Mouse (Mus musculus) ovary, postnatal 36 days (tissue): ENCODE data around the gene Ubtd2.
"Not testable (repeated sequence)": the region's sequence is repeated elsewhere in the genome, so short reads cannot be mapped to it uniquely, and the experiment has no call there.

Experiments used
- DNase-seq: peaks from one replicate; pipeline ENCODE4 v3.0.0; 2022; ENCODE audit warnings: low spot score, mixed read lengths

The Ubtd2 gene

GRCm38 (mm10) chr11:32464282-32464681 is 9.1 kb downstream of the Ubtd2 start:
- peak; percentile 7 for DNase-seq

DNA sequence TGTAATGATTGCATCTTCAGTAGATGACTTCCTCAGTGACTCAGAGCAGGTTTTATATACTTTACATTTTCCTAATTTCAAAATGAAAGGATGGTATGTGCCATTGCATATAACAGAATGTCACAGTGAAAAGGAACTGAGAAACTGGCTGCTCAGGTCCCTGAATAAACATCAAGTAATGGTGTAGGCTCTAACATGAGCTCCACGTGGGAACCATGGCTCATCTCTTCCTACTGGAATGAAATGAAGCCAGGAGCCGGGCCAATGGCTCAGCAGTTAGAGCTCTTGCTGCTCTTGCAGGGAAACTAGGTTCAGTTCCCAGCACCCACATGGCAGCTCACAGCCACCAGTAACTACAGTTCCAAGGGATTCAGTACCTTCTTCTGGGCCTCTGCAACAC is 16.8 kb downstream of the Ubtd2 start:
- DNase-seq, result no peak

GRCm38 (mm10) chr11:32474725-32475124 is 19.6 kb downstream of the Ubtd2 start:
- DNase-seq, result no peak

DNA sequence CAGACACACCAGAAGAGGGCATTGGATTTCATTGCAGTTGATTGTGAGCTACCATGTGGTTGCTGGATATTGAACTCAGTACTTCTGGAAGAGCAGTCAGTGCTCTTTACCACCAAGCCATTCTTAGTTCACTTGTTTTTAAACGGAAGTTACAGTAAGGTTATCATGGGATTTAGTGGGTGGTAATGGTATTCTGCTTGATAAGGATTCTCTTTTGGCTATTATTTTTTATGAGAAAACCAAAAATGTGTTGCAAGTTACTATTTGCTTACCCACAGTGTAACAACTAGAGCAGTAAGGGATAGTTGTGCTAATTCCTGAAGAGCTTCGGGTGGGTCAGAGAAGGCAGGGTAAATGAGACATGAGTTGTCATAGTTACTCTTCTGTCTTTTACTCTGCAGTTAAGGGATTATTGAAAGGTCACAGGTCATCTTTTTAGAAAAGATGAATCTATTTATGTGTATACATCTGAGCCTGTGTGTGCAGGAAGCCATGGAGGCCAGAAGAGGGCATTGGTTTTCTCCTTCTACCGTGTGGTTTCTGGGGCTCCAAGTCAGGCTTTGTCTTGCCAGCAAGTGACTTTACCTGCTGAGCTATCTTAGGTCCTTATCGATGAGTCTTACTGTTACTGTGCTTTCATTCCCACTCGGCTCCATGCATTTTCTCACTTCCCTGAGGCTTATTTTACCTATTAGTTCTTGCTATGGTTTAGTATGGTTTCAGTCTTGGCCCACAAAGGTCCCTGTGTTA is 20.5 kb downstream of the Ubtd2 start:
- DNase-seq, result no peak

DNA sequence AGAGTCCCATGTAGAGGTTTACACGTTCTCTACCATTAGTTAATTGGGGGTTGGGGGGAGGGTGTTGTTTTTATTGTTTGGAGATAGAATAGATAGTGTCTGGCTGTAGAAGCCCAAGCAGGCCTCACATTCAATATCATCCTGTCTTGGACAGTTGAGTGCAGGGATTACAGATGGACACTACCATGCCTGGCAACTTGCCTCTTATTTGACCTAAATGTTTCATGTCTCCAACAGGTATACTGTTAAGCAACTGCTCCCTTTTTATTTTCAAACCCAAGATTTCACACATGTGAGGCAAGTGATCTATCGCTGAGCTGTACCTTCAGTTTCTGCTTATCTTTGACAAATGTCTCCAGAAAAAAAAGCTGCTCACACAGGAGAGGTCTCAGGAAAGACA is 26.4 kb downstream of the Ubtd2 start:
- DNase-seq, result no peak

GRCm38 (mm10) chr11:32485290-32485689 is 30.1 kb downstream of the Ubtd2 start:
- DNase-seq, result no peak

- no peak for DNase-seq
Observed at GRCm38 (mm10) chr11:32486621-32487020, 31.5 kb downstream of the Ubtd2 start.

DNA sequence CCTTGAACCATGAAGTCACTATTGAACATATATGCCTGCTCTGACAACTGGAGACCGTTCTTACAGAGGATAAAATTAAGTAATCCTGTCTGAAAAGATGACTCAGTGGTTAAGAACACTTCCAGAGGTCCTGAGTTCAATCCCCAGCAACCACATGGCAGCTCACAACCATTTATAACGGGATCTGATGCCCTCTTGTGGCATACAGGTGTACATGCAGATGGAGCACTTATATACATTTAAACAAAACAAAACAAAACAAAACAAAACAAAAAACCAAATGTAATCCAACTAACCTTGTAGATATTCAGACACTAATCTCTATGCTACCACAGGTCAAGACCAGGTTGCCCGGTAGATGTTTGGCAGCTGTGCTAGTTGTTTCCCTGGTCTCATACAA is 32.3 kb downstream of the Ubtd2 start:
- DNase-seq, result no peak

- no peak for DNase-seq
Observed at GRCm38 (mm10) chr11:32488344-32488743, 33.2 kb downstream of the Ubtd2 start.

DNA sequence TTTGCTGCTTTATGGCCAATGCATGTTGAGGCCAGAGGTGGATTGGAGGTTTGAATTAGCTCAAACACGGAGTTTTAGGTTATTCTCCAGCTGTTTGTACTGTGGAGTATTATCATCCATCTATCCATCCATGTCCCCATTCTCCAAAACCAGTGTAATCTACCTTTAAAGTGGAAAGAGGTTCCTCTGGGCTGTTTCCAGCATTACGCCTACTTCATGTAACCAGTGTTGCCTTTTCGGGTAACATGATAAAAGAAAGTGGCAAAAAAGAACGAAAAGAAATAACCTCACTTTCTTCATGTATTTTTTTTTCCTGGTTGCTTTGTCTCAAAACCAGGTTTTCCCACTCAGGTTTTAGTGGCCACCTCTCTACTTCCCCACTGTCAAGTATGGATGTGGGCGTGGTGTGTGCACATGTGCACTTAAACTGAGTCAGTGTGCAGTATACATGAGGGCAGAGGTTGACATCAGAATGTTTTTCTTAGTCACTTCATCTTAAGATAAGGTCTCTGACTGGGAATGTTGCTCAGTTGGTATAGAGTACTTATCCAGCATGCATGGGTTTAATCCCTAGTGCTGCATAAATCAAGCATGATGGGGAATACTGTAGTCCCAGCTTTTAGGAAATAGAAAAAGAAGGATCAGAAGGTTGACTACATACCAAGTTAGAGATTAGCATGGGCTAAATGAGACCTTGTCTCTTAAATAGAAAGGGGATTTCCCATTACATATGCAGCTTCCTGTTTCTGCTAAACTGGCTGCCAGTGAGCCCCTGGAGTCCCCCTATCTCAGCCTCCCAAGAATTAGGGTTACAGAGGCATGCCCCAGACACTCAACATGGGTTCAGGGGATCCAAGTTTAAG is 33.9 kb downstream of the Ubtd2 start:
- no peak for DNase-seq

GRCm38 (mm10) chr11:32491079-32491478 is 35.9 kb downstream of the Ubtd2 start:
- DNase-seq, result no peak

- DNase-seq, result no peak
Observed at GRCm38 (mm10) chr11:32493312-32493711, 38.1 kb downstream of the Ubtd2 start.

- DNase-seq, result no peak
Observed at GRCm38 (mm10) chr11:32495283-32495682, 40.1 kb downstream of the Ubtd2 start.

DNA sequence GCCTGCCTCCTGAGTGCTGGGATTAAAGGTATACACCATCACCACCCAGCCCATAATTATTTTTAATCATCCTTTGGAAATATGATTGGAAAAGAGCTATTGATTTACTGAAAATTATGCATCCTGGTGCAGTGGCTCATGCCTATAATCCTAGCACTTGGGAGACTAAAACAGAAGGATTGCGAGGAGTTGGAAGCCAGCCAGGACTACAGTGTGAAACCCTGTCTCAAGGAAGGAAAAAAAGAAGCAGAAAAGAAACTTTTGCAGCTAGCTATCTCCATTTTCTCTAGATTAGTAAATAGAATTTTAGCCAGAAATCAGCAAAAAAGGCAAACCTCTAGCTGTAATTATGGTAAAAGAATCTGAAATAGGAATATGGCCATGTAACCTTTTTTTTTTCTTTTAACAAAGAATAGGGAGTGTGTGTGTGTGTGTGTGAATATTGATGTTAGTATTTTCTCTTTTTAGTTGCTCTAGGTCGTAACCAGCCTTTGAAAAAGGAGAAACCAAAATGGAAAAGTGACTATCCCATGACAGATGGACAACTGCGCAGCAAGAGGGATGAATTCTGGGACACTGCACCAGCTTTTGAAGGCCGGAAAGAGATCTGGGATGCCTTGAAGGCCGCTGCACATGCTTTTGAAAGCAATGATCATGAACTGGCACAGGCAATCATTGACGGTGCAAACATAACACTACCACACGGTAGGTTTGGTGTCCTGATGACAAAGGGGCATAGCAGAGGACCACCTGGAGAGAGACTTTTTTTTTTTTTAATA is 43.8 kb downstream of the Ubtd2 start:
- peak; percentile 30 for DNase-seq

- DNase-seq, result no peak
Observed at GRCm38 (mm10) chr11:32499931-32500330, 44.8 kb downstream of the Ubtd2 start.

DNA sequence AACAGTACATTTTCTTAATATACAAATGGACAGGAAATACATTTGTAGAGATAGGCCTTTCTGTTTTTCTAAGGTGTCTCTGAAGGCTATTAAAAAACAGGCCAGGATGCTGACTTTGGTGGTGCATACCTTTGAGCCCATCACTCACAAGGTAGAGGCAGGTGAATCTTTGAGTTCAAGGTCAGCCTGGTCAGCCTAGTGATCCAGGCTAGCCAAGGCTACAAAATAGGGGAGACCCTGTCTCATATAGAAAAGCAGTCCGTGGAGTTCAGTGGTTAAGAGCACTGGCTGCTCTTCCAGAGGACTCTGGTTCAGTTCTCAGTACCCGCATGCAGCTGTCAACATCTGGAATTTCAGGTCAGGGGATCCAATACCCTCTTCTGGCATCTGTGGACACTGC is 48.5 kb downstream of the Ubtd2 start:
- DNase-seq, result no peak

DNA sequence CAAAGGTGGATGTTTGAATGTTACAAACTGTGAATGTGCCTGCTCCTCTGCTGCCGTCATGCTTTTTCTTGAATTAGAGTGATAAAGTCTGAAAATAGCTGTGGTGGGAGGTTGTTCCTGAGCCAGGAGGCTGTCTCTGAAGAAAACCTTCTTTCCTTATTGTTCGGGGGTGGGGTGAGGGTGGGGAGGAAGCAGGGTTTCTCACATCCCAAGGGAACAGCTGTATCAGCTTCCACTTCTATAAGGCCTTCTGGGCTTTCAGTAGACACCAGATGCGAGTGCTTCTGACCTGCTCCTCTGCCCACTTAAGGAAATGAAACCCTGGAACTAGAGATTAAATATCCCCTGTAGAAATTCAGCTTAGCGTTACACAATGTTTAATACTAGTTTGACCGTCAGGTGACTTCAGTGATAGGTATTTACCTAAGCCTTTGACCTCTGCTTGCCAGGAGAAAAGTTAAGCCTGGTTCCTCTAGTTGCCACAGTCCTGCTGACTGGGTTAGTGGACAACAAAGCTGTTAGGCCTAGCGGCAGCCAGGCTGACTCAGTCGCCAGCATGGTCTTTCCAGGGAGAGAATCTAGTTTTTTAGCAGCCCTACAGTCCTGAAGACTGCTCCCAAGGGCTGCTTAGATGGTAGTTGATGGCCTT is 50.0 kb downstream of the Ubtd2 start:
- DNase-seq, result no peak

DNA sequence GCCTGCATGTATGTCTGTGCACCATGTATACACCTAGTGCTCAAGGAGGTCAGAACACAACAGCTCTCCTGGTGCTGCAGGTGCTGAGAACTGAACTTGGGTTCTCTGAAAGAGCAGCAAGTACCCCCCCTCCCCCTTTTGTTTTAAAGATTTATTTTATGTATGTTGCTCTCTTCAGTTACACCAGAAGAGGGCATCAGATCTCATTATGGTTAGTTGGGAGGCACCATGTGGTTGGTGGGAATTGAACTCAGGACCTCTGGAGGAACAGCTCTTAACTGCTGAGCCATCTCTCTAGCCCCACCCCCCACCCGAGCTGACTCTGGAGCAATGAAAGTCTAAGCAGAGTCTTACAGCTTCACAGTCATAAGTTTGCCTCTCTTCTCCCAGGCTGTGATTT is 55.8 kb downstream of the Ubtd2 start:
- no peak for DNase-seq

- DNase-seq, result not testable (repeated sequence)
Observed at GRCm38 (mm10) chr11:32514853-32515252, 59.7 kb downstream of the Ubtd2 start.

- DNase-seq, result no peak
Observed at GRCm38 (mm10) chr11:32516091-32516490, 60.9 kb downstream of the Ubtd2 start.

DNA sequence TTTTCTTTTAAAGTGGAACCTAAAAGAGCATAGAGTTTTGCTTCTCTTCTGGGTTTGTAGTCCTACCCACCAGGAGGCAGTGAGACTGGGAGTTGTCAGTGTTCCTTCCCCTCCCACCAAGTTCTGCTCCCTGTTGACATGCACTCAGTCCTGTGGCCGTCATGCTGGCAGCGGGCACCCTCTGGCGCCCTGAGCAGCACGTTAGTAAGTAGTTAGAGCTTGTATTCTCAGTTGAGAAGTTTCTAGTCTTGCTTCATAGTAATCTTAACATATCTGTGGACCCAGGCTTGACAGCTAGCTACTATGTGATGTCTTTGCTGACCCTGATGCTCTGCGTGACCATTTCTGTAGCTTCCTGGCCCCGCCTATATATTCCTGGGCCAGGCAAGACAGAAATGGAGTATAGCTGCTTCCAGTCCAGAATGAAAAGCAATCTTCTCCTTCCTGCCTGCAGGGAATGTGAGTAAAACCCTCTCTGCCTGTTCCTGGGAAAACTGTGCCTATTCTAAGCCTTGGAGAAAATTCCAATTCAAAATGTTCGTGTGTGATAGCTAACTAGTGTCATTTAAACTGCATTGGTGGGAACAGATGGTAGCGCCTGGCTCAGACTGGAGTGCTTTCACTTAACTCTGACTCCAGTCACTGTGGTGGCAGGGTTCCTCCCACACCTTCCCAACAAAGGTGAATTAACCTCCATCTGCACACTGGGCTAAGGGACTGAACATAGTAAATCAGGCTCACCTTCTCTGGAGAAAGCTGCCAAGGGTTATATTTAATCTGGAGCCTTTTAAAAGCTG is 61.9 kb downstream of the Ubtd2 start:
- DNase-seq, result no peak
